Mouse (Mus musculus) G1E (cell line): ENCODE measurements around the gene Tubd1. TPM values are rescaled to one million over a fixed set of nuclear protein-coding genes. Genes with fewer than 3 reads are reported as not detected.
"Not testable (repeated sequence)": the region's sequence is repeated elsewhere in the genome, so short reads cannot be mapped to it uniquely, and the experiment has no call there.

Experiments used
- ATAC-seq: 2 replicates; pipeline ENCODE4 v1.8.0; 2016; ENCODE audit warnings: mild to moderate bottlenecking; ENCODE audit not compliant: insufficient number of reproducible peaks, poor library complexity, low FRiP score, severe bottlenecking; ENCODE audit errors: extremely low read depth
- DNase-seq: peaks from one replicate; pipeline ENCODE4 v3.0.0; 2012; ENCODE audit warnings: low spot score
- H3K27me3 ChIP-seq: 2 replicates; pipeline ENCODE4 v1.6.1; 2012; ENCODE audit warnings: mild to moderate bottlenecking, low read length, inconsistent platforms; ENCODE audit not compliant: insufficient read depth
- H3K36me3 ChIP-seq: replicated peaks from 2 replicates; pipeline ENCODE3; 2012; ENCODE audit warnings: mild to moderate bottlenecking, inconsistent platforms
- H3K4me1 ChIP-seq: 2 replicates; pipeline ENCODE4 v1.6.1; 2012; ENCODE audit warnings: low read depth, low read length, inconsistent platforms, mixed read lengths; ENCODE audit not compliant: insufficient read depth
- H3K4me3 ChIP-seq: 2 replicates; pipeline ENCODE4 v1.5.1; 2012; ENCODE audit warnings: low read depth, mild to moderate bottlenecking, inconsistent platforms, low read length, moderate library complexity, mixed read lengths
- H3K9me3 ChIP-seq: replicated peaks from 2 replicates; pipeline ENCODE4 v1.6.1; 2012; ENCODE audit warnings: inconsistent platforms
- CTCF ChIP-seq: IDR thresholded peaks from 2 replicates; pipeline ENCODE4 v1.5.1; 2012; ENCODE audit warnings: low read depth, low read length, inconsistent platforms, mixed read lengths
- GATA1 ChIP-seq: IDR thresholded peaks from 2 replicates; pipeline ENCODE4 v1.6.1; 2012; ENCODE audit warnings: borderline replicate concordance, low read length, inconsistent platforms, mixed read lengths
- GATA2 ChIP-seq: IDR thresholded peaks from 2 replicates; pipeline ENCODE4 v1.6.1; 2012; ENCODE audit warnings: low read depth, low read length, inconsistent platforms, borderline replicate concordance
- POLR2AphosphoS5 ChIP-seq: IDR thresholded peaks from 2 replicates; pipeline ENCODE4 v1.6.1; 2012; ENCODE audit warnings: low read depth, low read length, inconsistent platforms; ENCODE audit not compliant: insufficient replicate concordance
- TAL1 ChIP-seq: conservative IDR thresholded peaks from 2 replicates; pipeline ENCODE4 v1.6.1; 2012; ENCODE audit warnings: low read depth, low read length, inconsistent platforms, mixed read lengths
- polyA plus RNA-seq: library from polyadenylated mRNA; stranded (reverse); fragments of >175 nt; gene quantifications from 2 replicates; pipeline ENCODE4 v1.2.3, GENCODE M21; 2012
- total RNA-seq, 2 experiments: library from RNA; stranded (forward) in 1 of 2; stranded (reverse) in 1 of 2; fragments of 200-1000 nt in 1 of 2; fragments of >200 nt in 1 of 2; fragmentation: Nextera tagmentation in 1 of 2; gene quantifications; 2 replicates each; pipeline ENCODE4 v1.2.3; 2014 to 2017

The Tubd1 gene
- total and polyA plus RNA-seq, 3 experiments: 0.29 to 11.7 (median 10.6) TPM

DNA sequence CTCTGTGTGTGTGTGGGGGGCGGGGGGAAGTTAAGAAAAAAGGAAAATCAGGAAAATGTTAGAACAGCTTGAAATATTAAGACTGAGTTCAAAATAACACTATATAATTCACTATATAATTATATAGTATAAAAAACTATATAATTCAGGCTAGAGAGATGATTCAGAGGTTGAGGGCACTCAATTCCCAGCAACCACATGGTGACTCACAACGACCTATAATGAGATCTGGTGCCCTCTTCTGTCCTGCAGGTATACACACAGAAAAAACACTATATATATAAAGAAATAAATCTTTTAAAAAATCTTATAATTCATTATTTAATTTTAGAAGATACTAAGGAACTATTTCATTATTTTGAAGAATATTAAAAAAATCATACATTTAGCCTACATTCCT, 36.8 kb upstream of the Tubd1 start:
- H3K27me3 ChIP-seq: no peaks in the 10 kb centered on the region
- peaks cover 5% of the 10 kb centered on the region; the same call in 1 of the 2 replicates for H3K4me1 ChIP-seq
- TF ChIP-seq CTCF: no peak
- TF ChIP-seq GATA1: no peak
- no peak for TF ChIP-seq TAL1
- no peak for TF ChIP-seq GATA2
- TF ChIP-seq POLR2AphosphoS5: no peak
- ATAC-seq (no peak), DNase-seq (no peak)
- H3K4me3 ChIP-seq: no peak overlapping the region
- H3K36me3 ChIP-seq: peaks cover 82% of the 10 kb centered on the region
- no peaks in the 10 kb centered on the region for H3K9me3 ChIP-seq

DNA sequence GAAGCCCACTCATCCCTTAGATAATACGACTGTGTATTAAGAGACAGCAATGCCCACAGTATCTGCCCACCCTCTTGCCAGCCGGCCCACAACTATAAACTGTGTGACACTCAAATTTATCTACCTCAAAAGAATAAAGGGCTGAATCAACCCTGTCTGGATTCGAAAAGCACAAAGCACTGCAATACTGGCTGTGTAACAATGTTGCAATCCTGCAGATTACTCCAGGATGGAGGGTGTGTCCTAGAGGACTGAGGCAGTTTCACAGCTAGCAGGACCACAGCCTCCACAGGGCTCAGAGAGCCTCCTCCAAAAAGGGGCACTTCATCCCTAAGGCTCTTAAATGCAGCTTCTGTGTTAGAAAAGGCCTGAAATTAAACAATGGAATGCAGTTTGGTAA, 28.2 kb upstream of the Tubd1 start:
- ATAC-seq: no peak
- no peaks in the 10 kb centered on the region for H3K27me3 ChIP-seq
- H3K4me1 ChIP-seq: no peaks in the 10 kb centered on the region
- DNase-seq: no peak
- peaks cover 78% of the 10 kb centered on the region for H3K36me3 ChIP-seq
- TF ChIP-seq GATA1: no peak
- TF ChIP-seq TAL1: no peak
- no peak for TF ChIP-seq POLR2AphosphoS5
- TF ChIP-seq GATA2: no peak
- TF ChIP-seq CTCF: no peak
- H3K9me3 ChIP-seq: no peaks in the 10 kb centered on the region
- H3K4me3 ChIP-seq: no peak overlapping the region

DNA sequence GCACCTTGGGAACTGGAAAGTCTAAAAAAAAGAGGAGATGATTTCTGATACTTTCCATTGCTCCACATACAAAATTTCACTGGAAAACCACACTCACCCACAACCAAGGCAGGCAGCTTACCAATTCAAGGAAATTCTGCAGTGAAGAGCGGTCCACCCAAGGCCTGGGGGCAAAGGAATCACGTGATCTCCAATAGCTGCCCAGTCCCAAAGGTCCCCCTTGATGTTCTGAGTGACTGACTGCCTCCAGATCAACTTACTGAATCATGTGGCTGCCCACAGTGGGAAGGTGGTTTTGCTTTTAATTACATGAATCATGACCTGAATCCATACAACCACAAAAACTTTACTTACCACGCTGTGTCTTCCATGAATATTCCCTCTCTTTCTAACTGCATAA, 27.6 kb upstream of the Tubd1 start:
- Histone ChIP-seq H3K36me3 (peaks cover 78% of the 10 kb centered on the region), H3K4me3 (no peak overlapping the region), H3K27me3 (no peaks in the 10 kb centered on the region), H3K4me1 (no peaks in the 10 kb centered on the region), H3K9me3 (no peaks in the 10 kb centered on the region)
- DNase-seq (no peak), ATAC-seq (no peak)
- TF ChIP-seq GATA2: no peak
- TF ChIP-seq POLR2AphosphoS5: no peak
- no peak for TF ChIP-seq GATA1
- no peak for TF ChIP-seq TAL1
- TF ChIP-seq CTCF: no peak

DNA sequence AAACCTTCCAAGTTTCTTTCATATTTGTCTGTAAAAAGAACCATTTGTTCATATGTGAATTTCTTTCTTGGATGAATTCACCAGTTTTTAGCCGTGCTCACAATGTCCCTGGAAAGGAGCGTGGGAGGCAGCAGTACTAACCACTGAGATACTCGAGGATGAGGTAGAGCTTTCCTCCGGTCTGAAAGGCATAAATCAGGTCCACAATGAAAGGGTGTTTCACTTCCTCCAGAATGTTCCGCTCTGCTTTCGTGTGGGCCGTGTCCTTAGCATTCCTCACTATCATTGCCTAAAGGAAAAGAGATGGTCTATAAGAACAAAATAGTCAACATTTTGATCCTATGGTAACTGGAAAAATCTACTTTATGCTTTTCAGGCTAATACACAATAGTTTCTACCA, 25.0 kb upstream of the Tubd1 start:
- Histone ChIP-seq H3K4me1 (no peaks in the 10 kb centered on the region), H3K4me3 (no peak overlapping the region), H3K27me3 (no peaks in the 10 kb centered on the region), H3K9me3 (no peaks in the 10 kb centered on the region), H3K36me3 (peaks cover 87% of the 10 kb centered on the region)
- DNase-seq (no peak), ATAC-seq (no peak)
- TF ChIP-seq POLR2AphosphoS5 (no peak), GATA2 (no peak), TAL1 (no peak), GATA1 (no peak)

DNA sequence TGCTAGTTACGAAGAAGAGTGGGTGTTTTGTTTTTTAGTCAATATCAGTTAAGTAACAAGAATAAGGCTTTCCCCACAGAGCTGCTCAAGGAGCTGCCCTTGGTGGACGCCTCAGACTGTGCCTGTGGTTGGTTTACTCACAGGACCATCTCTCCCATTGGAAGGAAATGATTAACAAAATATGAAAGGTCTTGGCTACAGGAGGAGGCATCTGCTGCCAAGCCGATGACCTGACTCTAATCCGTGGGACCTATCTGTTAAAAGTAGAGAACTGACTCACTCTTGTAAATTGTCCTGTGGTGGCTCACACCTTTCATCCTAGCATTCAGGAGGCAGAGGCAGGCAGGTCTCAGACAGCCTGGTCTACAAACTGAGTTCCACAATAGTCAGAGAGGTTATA, 17.3 kb upstream of the Tubd1 start:
- no peaks in the 10 kb centered on the region for H3K4me1 ChIP-seq
- H3K27me3 ChIP-seq: no peaks in the 10 kb centered on the region
- no peak overlapping the region for H3K4me3 ChIP-seq
- ATAC-seq (no peak), DNase-seq (no peak)
- TF ChIP-seq TAL1 (no peak), GATA1 (no peak), CTCF (no peak), POLR2AphosphoS5 (no peak), GATA2 (no peak)
- H3K36me3 ChIP-seq: peaks cover 87% of the 10 kb centered on the region
- H3K9me3 ChIP-seq: no peaks in the 10 kb centered on the region

DNA sequence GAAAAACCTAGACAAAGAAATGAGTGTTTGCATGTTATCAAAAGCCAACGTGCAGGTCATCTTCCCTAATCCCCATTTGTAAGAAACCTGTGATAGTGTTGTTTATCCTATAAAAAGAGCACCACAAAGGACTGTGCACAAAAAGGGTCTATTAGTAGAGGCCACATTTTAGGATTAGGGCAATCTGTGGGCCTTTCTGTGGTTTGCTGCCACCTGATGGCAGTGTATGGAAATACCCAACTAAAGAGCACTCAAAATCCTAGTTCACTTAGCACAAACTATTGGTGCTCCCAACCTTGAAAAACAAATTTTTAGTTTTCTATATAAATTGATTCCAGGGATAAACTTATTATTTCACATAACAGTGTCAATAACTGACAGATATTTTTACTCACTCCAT, 12.0 kb upstream of the Tubd1 start:
- Histone ChIP-seq H3K9me3 (no peaks in the 10 kb centered on the region), H3K4me3 (no peak overlapping the region), H3K4me1 (peaks cover 3% of the 10 kb centered on the region; the same call in 1 of the 2 replicates), H3K27me3 (no peaks in the 10 kb centered on the region), H3K36me3 (peaks cover 64% of the 10 kb centered on the region)
- no peak for TF ChIP-seq GATA2
- peak; percentile 53; the same call in 1 of the 2 replicates for TF ChIP-seq CTCF
- no peak for TF ChIP-seq GATA1
- no peak for TF ChIP-seq TAL1
- no peak for TF ChIP-seq POLR2AphosphoS5
- no peak for ATAC-seq
- peak; percentile 22 for DNase-seq

DNA sequence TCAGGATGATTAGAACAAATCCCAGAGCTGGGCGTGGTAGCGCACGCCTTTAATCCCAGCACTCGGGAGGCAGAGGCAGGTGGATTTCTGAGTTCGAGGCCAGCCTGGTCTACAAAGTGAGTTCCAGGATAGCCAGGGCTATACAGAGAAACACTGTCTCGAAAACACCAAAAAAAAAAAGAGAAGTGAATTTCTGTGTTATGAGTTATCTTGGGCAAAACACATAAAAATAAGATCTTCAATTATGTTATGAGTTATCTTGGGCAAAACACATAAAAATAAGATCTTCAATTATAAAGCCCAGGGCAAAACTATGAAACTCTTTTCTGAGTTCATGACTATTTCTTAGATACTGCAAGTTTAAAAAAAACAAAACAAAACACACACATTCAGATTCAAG, 11.5 kb upstream of the Tubd1 start:
- peaks cover 62% of the 10 kb centered on the region for H3K36me3 ChIP-seq

More for the DNA sequence above, 11.5 kb upstream of the Tubd1 start:
- not testable (repeated sequence) for H3K27me3 ChIP-seq, H3K9me3 ChIP-seq, DNase-seq, H3K4me3 ChIP-seq, H3K4me1 ChIP-seq, ATAC-seq
